Mouse (Mus musculus) erythroblast, embryonic 14.5 days (primary cell): ENCODE measurements around the gene Prkag2.

Source experiments
- GATA1 ChIP-seq: IDR thresholded peaks from 2 replicates; pipeline ENCODE4 v1.6.1; 2012; ENCODE audit warnings: low read length, inconsistent platforms, mixed read lengths
- TAL1 ChIP-seq: IDR thresholded peaks from 3 replicates; pipeline ENCODE4 v1.6.1; 2012; ENCODE audit warnings: low read length, inconsistent platforms, mixed read lengths

GRCm38 (mm10) chr5:24842274-24843102 is 258.0 kb downstream of the Prkag2 start, which contains the start of gene Rheb:
- TF ChIP-seq TAL1 (no peak), GATA1 (no peak)
